Mouse (Mus musculus) Muller cell, postnatal 12 days (primary cell): Measurements from ENCODE around the gene Gna12.

Experiments
- DNase-seq: peaks from one replicate; pipeline ENCODE4 v3.0.0-alpha.2; 2015; ENCODE audit errors: inconsistent ontology term

The Gna12 gene

GRCm38 (mm10) chr5:140830314-140831063 is at the start of gene Gna12:
TSS of gene Gna12 (minus strand) at chr5:140830431.
- peak; percentile 100 for DNase-seq

- DNase-seq, result no peak
These were observed 48.4 kb upstream of the Gna12 start for GRCm38 (mm10) chr5:140878644-140879043.

- DNase-seq, result no peak
These were observed 43.6 kb upstream of the Gna12 start for GRCm38 (mm10) chr5:140873736-140874307.

GRCm38 (mm10) chr5:140873039-140873551 is 42.9 kb upstream of the Gna12 start:
- DNase-seq, result peak; percentile 2

GRCm38 (mm10) chr5:140872532-140873038 is 42.4 kb upstream of the Gna12 start:
- DNase-seq, result no peak

GRCm38 (mm10) chr5:140871241-140871640 is 41.0 kb upstream of the Gna12 start:
- no peak for DNase-seq

GRCm38 (mm10) chr5:140869034-140869433 is 38.8 kb upstream of the Gna12 start:
- peak; percentile 37 for DNase-seq

- no peak for DNase-seq
These were observed 29.5 kb upstream of the Gna12 start for GRCm38 (mm10) chr5:140859730-140860129.

GRCm38 (mm10) chr5:140858335-140858734 is 28.1 kb upstream of the Gna12 start:
- DNase-seq, result no peak

- DNase-seq, result no peak
These were observed 27.4 kb upstream of the Gna12 start for GRCm38 (mm10) chr5:140857432-140858154.

- no peak for DNase-seq
These were observed 25.8 kb upstream of the Gna12 start for GRCm38 (mm10) chr5:140855909-140856530.

GRCm38 (mm10) chr5:140854700-140855099 is 24.5 kb upstream of the Gna12 start:
- DNase-seq, result no peak

- DNase-seq, result no peak
These were observed 23.5 kb upstream of the Gna12 start for GRCm38 (mm10) chr5:140853723-140854122.

GRCm38 (mm10) chr5:140852435-140852996 is 22.3 kb upstream of the Gna12 start:
- no peak for DNase-seq

- DNase-seq, result peak; percentile 39
These were observed 17.1 kb upstream of the Gna12 start for GRCm38 (mm10) chr5:140847300-140847729.

GRCm38 (mm10) chr5:140841942-140842341 is 11.7 kb upstream of the Gna12 start:
- DNase-seq, result no peak

- DNase-seq, result no peak
These were observed 817 bp upstream of the Gna12 start for GRCm38 (mm10) chr5:140831064-140831431.

GRCm38 (mm10) chr5:140829911-140830294 is 328 bp downstream of the Gna12 start:
- no peak for DNase-seq

- no peak for DNase-seq
These were observed 935 bp downstream of the Gna12 start for GRCm38 (mm10) chr5:140829081-140829910.

GRCm38 (mm10) chr5:140828363-140828762 is 1.9 kb downstream of the Gna12 start:
- no peak for DNase-seq

GRCm38 (mm10) chr5:140827896-140828295 is 2.3 kb downstream of the Gna12 start:
- DNase-seq, result no peak
